Mouse (Mus musculus) neural tube, embryonic 13.5 days (tissue): Measurements from ENCODE around the gene Zfp652. TPM values are rescaled to one million over a fixed set of nuclear protein-coding genes. Genes with fewer than 3 reads are reported as not detected.
A peak's percentile ranks its signal among the peaks of the same experiment; 100 is the strongest.
"Not testable (repeated sequence)": the region's sequence is repeated elsewhere in the genome, so short reads cannot be mapped to it uniquely, and the experiment has no call there.

Experiments
- ATAC-seq: fragments of 200-750 bp; cut with Nextera tagmentation; 2 replicates; pipeline ENCODE4 v1.8.0; 2017; ENCODE audit warnings: low read depth, mild to moderate bottlenecking, moderate TSS enrichment, moderate library complexity
- H3K27ac ChIP-seq: fragments of 300-500 bp; sonication (generic); replicated peaks from 2 replicates; pipeline ENCODE4 v1.5.1; 2015; ENCODE audit warnings: moderate library complexity, mild to moderate bottlenecking, inconsistent platforms
- H3K27me3 ChIP-seq: fragments of 300-500 bp; sonication (generic); 2 replicates; pipeline ENCODE4 v1.6.1; 2015; ENCODE audit warnings: mild to moderate bottlenecking, inconsistent platforms
- H3K36me3 ChIP-seq: fragments of 300-500 bp; sonication (generic); 2 replicates; pipeline ENCODE4 v1.6.1; 2015; ENCODE audit warnings: mild to moderate bottlenecking, inconsistent platforms
- H3K4me1 ChIP-seq: fragments of 300-500 bp; sonication (generic); replicated peaks from 2 replicates; pipeline ENCODE4 v1.6.1; 2015; ENCODE audit warnings: inconsistent platforms
- H3K4me2 ChIP-seq: fragments of 300-500 bp; sonication (generic); 2 replicates; pipeline ENCODE4 v1.6.1; 2015; ENCODE audit warnings: inconsistent platforms, mild to moderate bottlenecking, moderate library complexity
- H3K4me3 ChIP-seq: fragments of 300-500 bp; sonication (generic); 2 replicates; pipeline ENCODE4 v1.5.1; 2015; ENCODE audit warnings: mild to moderate bottlenecking, inconsistent platforms
- H3K9ac ChIP-seq: fragments of 300-500 bp; sonication (generic); 2 replicates; pipeline ENCODE4 v1.6.1; 2015; ENCODE audit warnings: moderate library complexity, mild to moderate bottlenecking, inconsistent platforms
- H3K9me3 ChIP-seq: fragments of 300-500 bp; sonication (generic); 2 replicates; pipeline ENCODE4 v1.6.1; 2016; ENCODE audit warnings: inconsistent platforms
- whole genome bisulfite sequencing: fragments of 180-500 bp; shearing (Covaris S2); methylation state at CpG from one replicate; pipeline ENCODE4 v1.1.7; 2015; 5-methylcytosine and 5-hydroxymethylcytosine counted together
- polyA plus RNA-seq: library from polyadenylated mRNA; unstranded; fragments of >200 nt; fragmentation: Nextera tagmentation; extraction: Ambion mirVana; gene quantifications from 2 replicates; pipeline ENCODE4 v1.2.1, GENCODE M21; 2015

Zfp652 gene
- 28.8 and 30.1 TPM in 2 replicates for polyA plus RNA-seq

GRCm38 (mm10) chr11:95712563-95713224 lies at the start of gene Zfp652:
Gene Zfp652, plus strand, starts transcription at chr11:95712673.
- Histone ChIP-seq H3K9ac (peak within 1 kb of the TSS; percentile 98), H3K36me3 (no peaks in the 10 kb centered on the region), H3K4me3 (peak within 1 kb of the TSS; percentile 96), H3K9me3 (no peaks in the 10 kb centered on the region), H3K27ac (peak within 1 kb of the TSS; percentile 99), H3K4me2 (peak within 1 kb of the TSS; percentile 89), H3K4me1 (peaks cover 31% of the 10 kb centered on the region), H3K27me3 (no peaks in the 10 kb centered on the region)
- ATAC-seq: peak; percentile 91
- WGBS: under 1% methylated on average over 42 of the region's 103 CpGs

- Histone ChIP-seq H3K9me3 (no peaks in the 10 kb centered on the region), H3K27ac (0 out of 2 replicates have a peak within 1 kb of the TSS, but pooled peaks have one; percentile 33), H3K9ac (peak within 1 kb of the TSS; percentile 77), H3K36me3 (peaks cover 35% of the 10 kb centered on the region), H3K4me3 (peak within 1 kb of the TSS; percentile 63), H3K4me2 (peak within 1 kb of the TSS; percentile 89), H3K4me1 (peaks cover 8% of the 10 kb centered on the region), H3K27me3 (no peaks in the 10 kb centered on the region)
- 2% methylated on average over 25 of the region's 25 CpGs for WGBS
- peak; percentile 96 for ATAC-seq
These were observed 45.8 kb upstream of the Zfp652 start, which contains the start of gene Phb for GRCm38 (mm10) chr11:95666529-95667149. Gene Phb, plus strand, starts transcription at chr11:95666957.

DNA sequence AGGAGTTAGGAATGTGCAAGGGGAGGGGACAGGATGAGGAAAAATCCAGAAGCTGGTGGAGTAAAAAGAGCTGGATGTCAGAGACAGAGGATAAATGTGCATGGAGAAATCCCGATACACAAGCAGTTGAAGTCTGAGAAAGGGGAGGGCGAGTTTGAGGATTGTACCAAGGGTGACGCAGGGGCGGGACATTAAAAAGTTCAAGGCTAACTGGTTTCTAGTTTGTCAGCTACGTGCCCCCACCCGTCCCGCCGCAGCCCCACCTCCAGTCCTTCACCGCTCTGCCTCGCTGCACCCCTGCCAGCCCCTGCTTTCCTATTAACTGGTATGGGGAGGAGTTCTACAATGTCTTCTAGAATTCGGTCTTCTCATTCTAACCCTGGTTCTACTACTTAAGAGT lies 45.3 kb upstream of the Zfp652 start:
- H3K4me1 ChIP-seq: peaks cover 8% of the 10 kb centered on the region
- H3K27ac ChIP-seq: 0 out of 2 replicates have a peak overlapping the region, but pooled peaks have one; percentile 33
- peak overlapping the region; percentile 89 for H3K4me2 ChIP-seq
- no peaks in the 10 kb centered on the region for H3K9me3 ChIP-seq
- ATAC-seq: peak; percentile 27; the same call in 1 of the 2 replicates
- H3K4me3 ChIP-seq: peak overlapping the region; percentile 63
- H3K9ac ChIP-seq: peak overlapping the region; percentile 77
- 2% methylated on average over 11 of the region's 11 CpGs for WGBS
- no peaks in the 10 kb centered on the region for H3K27me3 ChIP-seq
- H3K36me3 ChIP-seq: peaks cover 40% of the 10 kb centered on the region

- not testable (repeated sequence) for H3K9me3 ChIP-seq, H3K4me1 ChIP-seq, H3K9ac ChIP-seq, H3K27me3 ChIP-seq, ATAC-seq, H3K27ac ChIP-seq, H3K4me3 ChIP-seq
- Histone ChIP-seq H3K36me3 (peaks cover 45% of the 10 kb centered on the region), H3K4me2 (peak overlapping the region; percentile 89; the same call in 1 of the 2 replicates)
- 88% methylated on average over 7 of the region's 7 CpGs for WGBS
These were observed 44.4 kb upstream of the Zfp652 start for GRCm38 (mm10) chr11:95668086-95668485.

GRCm38 (mm10) chr11:95675498-95675897 lies 37.0 kb upstream of the Zfp652 start:
- H3K4me1 ChIP-seq: peaks cover 12% of the 10 kb centered on the region
- WGBS: 93% methylated on average over 14 of the region's 14 CpGs
- H3K27ac ChIP-seq: no peak overlapping the region
- peaks cover 81% of the 10 kb centered on the region for H3K36me3 ChIP-seq
- H3K27me3 ChIP-seq: no peaks in the 10 kb centered on the region
- ATAC-seq: no peak
- no peaks in the 10 kb centered on the region for H3K9me3 ChIP-seq
- H3K4me3 ChIP-seq: no peak overlapping the region
- no peak overlapping the region for H3K4me2 ChIP-seq
- H3K9ac ChIP-seq: no peak overlapping the region

- H3K27ac ChIP-seq: peak overlapping the region; percentile 1
- H3K27me3 ChIP-seq: no peaks in the 10 kb centered on the region
- 14% methylated on average over 6 of the region's 6 CpGs for WGBS
- peaks cover 12% of the 10 kb centered on the region for H3K4me1 ChIP-seq
- no peak overlapping the region for H3K4me3 ChIP-seq
- no peak overlapping the region for H3K9ac ChIP-seq
- no peak overlapping the region for H3K4me2 ChIP-seq
- no peaks in the 10 kb centered on the region for H3K9me3 ChIP-seq
- peak; percentile 58; the same call in 1 of the 2 replicates for ATAC-seq
- peaks cover 81% of the 10 kb centered on the region for H3K36me3 ChIP-seq
These were observed 36.2 kb upstream of the Zfp652 start for GRCm38 (mm10) chr11:95676307-95676706.

GRCm38 (mm10) chr11:95677925-95678701 lies 34.4 kb upstream of the Zfp652 start:
- H3K4me2 ChIP-seq: no peak overlapping the region
- H3K27ac ChIP-seq: no peak overlapping the region
- H3K9ac ChIP-seq: no peak overlapping the region
- WGBS: 88% methylated on average over 14 of the region's 14 CpGs
- H3K36me3 ChIP-seq: peaks cover 75% of the 10 kb centered on the region
- no peaks in the 10 kb centered on the region for H3K27me3 ChIP-seq
- no peaks in the 10 kb centered on the region for H3K9me3 ChIP-seq
- no peak overlapping the region for H3K4me3 ChIP-seq
- ATAC-seq: no peak
- peaks cover 12% of the 10 kb centered on the region for H3K4me1 ChIP-seq

DNA sequence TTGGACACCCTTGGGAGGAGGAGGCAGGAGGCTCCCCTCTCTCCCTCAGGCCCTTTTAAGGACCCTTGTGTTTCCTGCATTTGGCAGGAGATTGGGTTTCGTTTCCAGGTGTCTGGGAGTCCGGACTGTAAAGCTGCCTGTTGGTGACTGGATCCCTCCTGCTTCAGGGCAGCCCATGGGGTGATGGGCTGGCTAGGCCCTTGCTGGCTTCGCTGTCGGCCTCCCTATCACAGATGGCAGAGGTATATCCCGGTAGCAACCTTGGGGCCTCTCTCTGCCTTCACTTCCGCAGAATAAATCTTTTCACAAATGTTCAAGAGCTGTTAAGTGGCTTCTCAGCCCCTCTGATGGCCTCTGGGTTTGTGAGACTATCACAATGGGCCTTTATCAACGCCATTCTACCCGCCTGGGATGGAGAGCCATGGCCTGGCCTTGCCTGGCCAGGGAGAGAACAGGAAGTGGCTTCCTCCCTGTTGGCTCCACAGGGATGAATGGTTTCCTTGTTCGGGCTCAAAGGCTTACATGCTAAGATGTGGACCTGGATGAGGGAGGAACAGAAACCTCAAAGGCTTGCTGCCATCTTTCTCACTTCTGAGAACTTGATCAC lies 30.4 kb upstream of the Zfp652 start:
- H3K9ac ChIP-seq: peak overlapping the region; percentile 17; the same call in 1 of the 2 replicates

DNA sequence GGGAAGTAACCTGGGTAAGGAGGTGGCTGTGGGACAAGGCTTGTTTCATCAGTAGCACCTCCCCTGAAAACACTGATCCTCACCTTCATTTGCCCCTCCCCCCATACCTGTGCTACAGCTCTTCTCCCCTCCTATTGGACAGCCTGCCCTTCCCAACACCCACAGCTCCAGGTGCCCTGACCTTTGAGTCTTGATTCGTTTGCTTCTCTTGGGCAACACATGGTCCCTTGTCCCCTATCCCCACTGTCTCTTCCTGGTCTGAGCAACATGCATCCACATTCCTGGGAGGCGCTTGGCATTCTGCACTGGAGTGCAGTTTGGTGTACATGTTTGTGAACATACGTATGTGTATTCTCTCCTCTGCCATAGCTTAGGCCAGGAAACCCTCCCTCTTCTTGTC lies 29.5 kb upstream of the Zfp652 start:
- no peaks in the 10 kb centered on the region for H3K27me3 ChIP-seq
- WGBS: 88% methylated on average over 3 of the region's 3 CpGs
- no peak overlapping the region for H3K9ac ChIP-seq
- peaks cover 38% of the 10 kb centered on the region for H3K36me3 ChIP-seq
- no peak for ATAC-seq
- no peak overlapping the region for H3K27ac ChIP-seq
- H3K4me3 ChIP-seq: no peak overlapping the region
- H3K4me1 ChIP-seq: no peaks in the 10 kb centered on the region
- no peak overlapping the region for H3K4me2 ChIP-seq
- H3K9me3 ChIP-seq: no peaks in the 10 kb centered on the region

More for the DNA sequence above, 30.4 kb upstream of the Zfp652 start:
- no peak overlapping the region for H3K4me3 ChIP-seq
- H3K27ac ChIP-seq: 0 out of 2 replicates have a peak overlapping the region, but pooled peaks have one; percentile 9
- H3K4me1 ChIP-seq: no peaks in the 10 kb centered on the region
- H3K9me3 ChIP-seq: no peaks in the 10 kb centered on the region
- no peak overlapping the region for H3K4me2 ChIP-seq
- WGBS: 62% methylated on average over 9 of the region's 9 CpGs
- no peak for ATAC-seq
- no peaks in the 10 kb centered on the region for H3K27me3 ChIP-seq
- H3K36me3 ChIP-seq: peaks cover 47% of the 10 kb centered on the region

GRCm38 (mm10) chr11:95686031-95686430 lies 26.4 kb upstream of the Zfp652 start:
- H3K9me3 ChIP-seq: no peaks in the 10 kb centered on the region
- H3K4me1 ChIP-seq: no peaks in the 10 kb centered on the region
- no peak overlapping the region for H3K4me2 ChIP-seq
- ATAC-seq: no peak
- peaks cover 11% of the 10 kb centered on the region for H3K36me3 ChIP-seq
- no peak overlapping the region for H3K9ac ChIP-seq
- no peaks in the 10 kb centered on the region for H3K27me3 ChIP-seq
- 4% methylated on average over 4 of the region's 4 CpGs for WGBS
- no peak overlapping the region for H3K4me3 ChIP-seq
- no peak overlapping the region for H3K27ac ChIP-seq

- Histone ChIP-seq H3K4me1 (no peaks in the 10 kb centered on the region), H3K9ac (no peak overlapping the region), H3K27me3 (no peaks in the 10 kb centered on the region), H3K36me3 (no peaks in the 10 kb centered on the region), H3K4me2 (no peak overlapping the region), H3K27ac (no peak overlapping the region), H3K4me3 (no peak overlapping the region), H3K9me3 (no peaks in the 10 kb centered on the region)
- no peak for ATAC-seq
- 42% methylated on average over 11 of the region's 11 CpGs for WGBS
These were observed 25.3 kb upstream of the Zfp652 start for GRCm38 (mm10) chr11:95687084-95687656.
